Mouse (Mus musculus): ENCODE measurements around the gene Kirrel2. TPM values are rescaled to one million over a fixed set of nuclear protein-coding genes. Genes with fewer than 3 reads are reported as not detected.

Kirrel2 gene
- polyA plus RNA-seq, 1 experiment from 2014 or later, result 0.29 TPM

- WGBS, result 22% methylated on average over 9 of the region's 9 CpGs
These were observed 13.8 kb downstream of the Kirrel2 start for GRCm38 (mm10) chr7:30443696-30444095.

GRCm38 (mm10) chr7:30440697-30441096 is 16.8 kb downstream of the Kirrel2 start:
- WGBS, result 23% methylated on average over 5 of the region's 5 CpGs
- Histone ChIP-seq H3K9me3 (no peaks in the 10 kb centered on the region), H3K4me1 (peaks cover 29% of the 10 kb centered on the region), H3K27me3 (ENCODE audit: poor library complexity, severe bottlenecking) (peaks cover 70% of the 10 kb centered on the region), H3K27ac (no peak overlapping the region), H3K4me3 (no peak overlapping the region), H3K36me3 (replicated peaks) (peaks cover 25% of the 10 kb centered on the region)
- DNase-seq (ENCODE audit: extremely low spot score, low spot score), result peak; percentile 58

More at GRCm38 (mm10) chr7:30443696-30444095, 13.8 kb downstream of the Kirrel2 start:
- Histone ChIP-seq H3K4me3 (peak overlapping the region; percentile 77), H3K27ac (no peak overlapping the region), H3K9me3 (peaks cover 17% of the 10 kb centered on the region; the same call in 1 of the 2 replicates), H3K27me3 (ENCODE audit: poor library complexity, severe bottlenecking) (peaks cover 61% of the 10 kb centered on the region), H3K36me3 (replicated peaks) (peaks cover 21% of the 10 kb centered on the region), H3K4me1 (peaks cover 29% of the 10 kb centered on the region)
- DNase-seq (ENCODE audit: extremely low spot score, low spot score), result no peak

GRCm38 (mm10) chr7:30439734-30440133 is 17.8 kb downstream of the Kirrel2 start:
- no peak for DNase-seq (ENCODE audit: extremely low spot score, low spot score)
- Histone ChIP-seq H3K4me1 (peaks cover 20% of the 10 kb centered on the region), H3K36me3 (replicated peaks) (peaks cover 34% of the 10 kb centered on the region), H3K27ac (no peak overlapping the region), H3K4me3 (no peak overlapping the region), H3K9me3 (no peaks in the 10 kb centered on the region), H3K27me3 (ENCODE audit: poor library complexity, severe bottlenecking) (peaks cover 68% of the 10 kb centered on the region)
- WGBS, result 78% methylated on average over 13 of the region's 13 CpGs

GRCm38 (mm10) chr7:30436879-30437278 is 20.6 kb downstream of the Kirrel2 start:
- H3K4me3 ChIP-seq, result peak overlapping the region; percentile 7; the same call in 1 of the 2 replicates
- no peaks in the 10 kb centered on the region for H3K9me3 ChIP-seq
- 13% methylated on average over 10 of the region's 10 CpGs for WGBS
- peaks cover 5% of the 10 kb centered on the region; the same call in 1 of the 2 replicates for H3K4me1 ChIP-seq
- peaks cover 24% of the 10 kb centered on the region for H3K36me3 ChIP-seq (replicated peaks)
- no peak for DNase-seq (ENCODE audit: extremely low spot score, low spot score)
- peaks cover 39% of the 10 kb centered on the region for H3K27me3 ChIP-seq (ENCODE audit: poor library complexity, severe bottlenecking)
- no peak overlapping the region for H3K27ac ChIP-seq

- WGBS, result 49% methylated on average over 9 of the region's 9 CpGs
- Histone ChIP-seq H3K27me3 (ENCODE audit: poor library complexity, severe bottlenecking) (peaks cover 36% of the 10 kb centered on the region), H3K4me3 (no peak overlapping the region), H3K4me1 (peaks cover 5% of the 10 kb centered on the region; the same call in 1 of the 2 replicates), H3K27ac (no peak overlapping the region), H3K36me3 (replicated peaks) (peaks cover 22% of the 10 kb centered on the region), H3K9me3 (no peaks in the 10 kb centered on the region)
- no peak for DNase-seq (ENCODE audit: extremely low spot score, low spot score)
These were observed 22.3 kb downstream of the Kirrel2 start for GRCm38 (mm10) chr7:30435156-30435555.

GRCm38 (mm10) chr7:30434701-30435100 is 22.8 kb downstream of the Kirrel2 start:
- H3K27ac ChIP-seq, result no peak overlapping the region
- no peak for DNase-seq (ENCODE audit: extremely low spot score, low spot score)
- H3K4me1 ChIP-seq, result peaks cover 5% of the 10 kb centered on the region; the same call in 1 of the 2 replicates
- no peaks in the 10 kb centered on the region for H3K9me3 ChIP-seq
- H3K27me3 ChIP-seq (ENCODE audit: poor library complexity, severe bottlenecking), result peaks cover 32% of the 10 kb centered on the region
- no peak overlapping the region for H3K4me3 ChIP-seq
- 73% methylated on average over 10 of the region's 10 CpGs for WGBS
- H3K36me3 ChIP-seq (replicated peaks), result peaks cover 18% of the 10 kb centered on the region; the same call in 1 of the 2 replicates

- no peaks in the 10 kb centered on the region for H3K9me3 ChIP-seq
- WGBS, result 4% methylated on average over 10 of the region's 10 CpGs
- H3K4me1 ChIP-seq, result peaks cover 5% of the 10 kb centered on the region; the same call in 1 of the 2 replicates
- H3K4me3 ChIP-seq, result no peak overlapping the region
- H3K27ac ChIP-seq, result no peak overlapping the region
- peaks cover 29% of the 10 kb centered on the region for H3K27me3 ChIP-seq (ENCODE audit: poor library complexity, severe bottlenecking)
- peaks cover 15% of the 10 kb centered on the region; the same call in 1 of the 2 replicates for H3K36me3 ChIP-seq (replicated peaks)
- DNase-seq (ENCODE audit: extremely low spot score, low spot score), result peak; percentile 45
These were observed 23.3 kb downstream of the Kirrel2 start for GRCm38 (mm10) chr7:30434238-30434637.

- WGBS, result 19% methylated on average over 3 of the region's 3 CpGs
- H3K27ac ChIP-seq, result no peak overlapping the region
- H3K36me3 ChIP-seq (replicated peaks), result peaks cover 24% of the 10 kb centered on the region
- H3K4me3 ChIP-seq, result no peak overlapping the region
- peaks cover 19% of the 10 kb centered on the region for H3K27me3 ChIP-seq (ENCODE audit: poor library complexity, severe bottlenecking)
- peaks cover 3% of the 10 kb centered on the region; the same call in 1 of the 2 replicates for H3K4me1 ChIP-seq
- H3K9me3 ChIP-seq, result no peaks in the 10 kb centered on the region
- DNase-seq (ENCODE audit: extremely low spot score, low spot score), result no peak
These were observed 25.7 kb downstream of the Kirrel2 start for GRCm38 (mm10) chr7:30431793-30432192.

- DNase-seq (ENCODE audit: extremely low spot score, low spot score), result no peak
- Histone ChIP-seq H3K27ac (no peak overlapping the region), H3K27me3 (ENCODE audit: poor library complexity, severe bottlenecking) (peaks cover 3% of the 10 kb centered on the region), H3K4me1 (no peaks in the 10 kb centered on the region), H3K4me3 (no peak overlapping the region), H3K36me3 (replicated peaks) (peaks cover 29% of the 10 kb centered on the region), H3K9me3 (no peaks in the 10 kb centered on the region)
- WGBS, result 64% methylated on average over 2 of the region's 2 CpGs
These were observed 27.3 kb downstream of the Kirrel2 start for GRCm38 (mm10) chr7:30430191-30430590.

GRCm38 (mm10) chr7:30429327-30429726 is 28.2 kb downstream of the Kirrel2 start:
- peaks cover 31% of the 10 kb centered on the region for H3K36me3 ChIP-seq (replicated peaks)
- no peaks in the 10 kb centered on the region for H3K9me3 ChIP-seq

GRCm38 (mm10) chr7:30423071-30423641 is 34.3 kb downstream of the Kirrel2 start:
- 55% methylated on average over 23 of the region's 23 CpGs for WGBS
- Histone ChIP-seq H3K4me1 (peaks cover 23% of the 10 kb centered on the region), H3K4me3 (peak overlapping the region; percentile 75), H3K27me3 (ENCODE audit: poor library complexity, severe bottlenecking) (peaks cover 34% of the 10 kb centered on the region), H3K36me3 (replicated peaks) (peaks cover 36% of the 10 kb centered on the region), H3K9me3 (peaks cover 3% of the 10 kb centered on the region; the same call in 1 of the 2 replicates), H3K27ac (0 out of 2 replicates have a peak overlapping the region, but pooled peaks have one; percentile 85)
- no peak for DNase-seq (ENCODE audit: extremely low spot score, low spot score)

More at GRCm38 (mm10) chr7:30429327-30429726, 28.2 kb downstream of the Kirrel2 start:
- Histone ChIP-seq H3K27ac (no peak overlapping the region), H3K4me3 (no peak overlapping the region), H3K4me1 (no peaks in the 10 kb centered on the region), H3K27me3 (ENCODE audit: poor library complexity, severe bottlenecking) (no peaks in the 10 kb centered on the region)
- DNase-seq (ENCODE audit: extremely low spot score, low spot score), result no peak

- WGBS, result 15% methylated on average over 9 of the region's 9 CpGs
These were observed 34.9 kb downstream of the Kirrel2 start for GRCm38 (mm10) chr7:30422560-30422959.

GRCm38 (mm10) chr7:30421890-30422435 is 35.5 kb downstream of the Kirrel2 start:
- peaks cover 7% of the 10 kb centered on the region; the same call in 1 of the 2 replicates for H3K9me3 ChIP-seq
- under 1% methylated on average over 45 of the region's 45 CpGs for WGBS
- H3K4me1 ChIP-seq, result peaks cover 26% of the 10 kb centered on the region
- peak overlapping the region; percentile 75 for H3K4me3 ChIP-seq
- peaks cover 34% of the 10 kb centered on the region for H3K27me3 ChIP-seq (ENCODE audit: poor library complexity, severe bottlenecking)
- peak overlapping the region; percentile 85 for H3K27ac ChIP-seq
- H3K36me3 ChIP-seq (replicated peaks), result peaks cover 26% of the 10 kb centered on the region
- DNase-seq (ENCODE audit: extremely low spot score, low spot score), result peak; percentile 87

More at GRCm38 (mm10) chr7:30422560-30422959, 34.9 kb downstream of the Kirrel2 start:
- Histone ChIP-seq H3K4me1 (peaks cover 26% of the 10 kb centered on the region), H3K4me3 (peak overlapping the region; percentile 75), H3K36me3 (replicated peaks) (peaks cover 31% of the 10 kb centered on the region), H3K27ac (peak overlapping the region; percentile 85), H3K27me3 (ENCODE audit: poor library complexity, severe bottlenecking) (peaks cover 34% of the 10 kb centered on the region), H3K9me3 (peaks cover 7% of the 10 kb centered on the region; the same call in 1 of the 2 replicates)
- DNase-seq (ENCODE audit: extremely low spot score, low spot score), result no peak

Measured in forebrain, embryonic 10.5 days (tissue).